Mouse (Mus musculus): ENCODE measurements at regions not wholly inside any gene's neighbourhood (a gene's known extent, or its start where the extent isn't known, plus 50 kb on each side); places are given as distances from the start of the nearest gene placed in this dataset.
A peak's percentile ranks its signal among the peaks of the same experiment; 100 is the strongest.

DNA sequence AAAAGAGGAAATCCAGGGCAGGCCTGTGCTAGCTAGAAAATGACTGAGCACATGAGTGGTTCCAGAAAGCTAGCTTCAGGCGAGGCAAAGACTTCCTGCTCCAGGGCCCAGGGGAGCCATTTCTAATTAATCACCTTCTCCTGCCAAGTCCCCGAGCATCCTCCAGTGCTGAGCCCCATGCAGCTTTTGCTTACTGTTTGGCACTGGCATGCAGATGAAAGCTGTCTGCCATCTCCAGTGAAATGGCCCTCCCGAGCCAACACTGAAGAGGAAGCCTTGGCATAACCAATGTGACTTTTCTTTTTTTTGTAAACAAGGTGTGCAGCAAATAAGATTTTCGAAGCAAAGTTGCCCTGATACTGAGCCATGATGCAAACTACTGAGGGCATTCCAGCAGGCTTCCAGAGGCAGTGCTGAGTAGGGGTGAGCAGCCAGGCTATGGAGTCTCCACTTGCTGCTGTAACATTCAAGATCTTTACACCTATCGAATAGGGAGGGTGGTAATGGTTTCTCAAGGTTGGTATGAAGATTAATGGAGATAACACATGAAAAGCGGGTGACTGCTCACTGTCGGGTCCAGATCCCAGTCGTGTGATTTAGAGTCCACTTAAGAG, 125.4 kb upstream of the Immp2l start:
- WGBS: 82% methylated on average over 8 of the region's 8 CpGs
- TF ChIP-seq POLR2A (IDR thresholded peaks at IDR 0.05; ENCODE audit: low read depth, low read length) (no peak), CTCF (IDR thresholded peaks at IDR 0.05; ENCODE audit: extremely low read depth, insufficient read length, insufficient replicate concordance, low read depth, low read length) (no peak)
- Histone ChIP-seq H3K27ac (ENCODE audit: insufficient read depth, low read depth, low read length) (no peak overlapping the region), H3K27me3 (ENCODE audit: control insufficient read depth, insufficient read depth, low read length) (no peaks in the 10 kb centered on the region), H3K36me3 (ENCODE audit: control insufficient read depth, insufficient read depth, low read length) (no peaks in the 10 kb centered on the region), H3K4me3 (ENCODE audit: low read depth, low read length) (no peak overlapping the region), H3K4me1 (ENCODE audit: control insufficient read depth, insufficient read depth, insufficient read length, low read length) (no peaks in the 10 kb centered on the region)

DNA sequence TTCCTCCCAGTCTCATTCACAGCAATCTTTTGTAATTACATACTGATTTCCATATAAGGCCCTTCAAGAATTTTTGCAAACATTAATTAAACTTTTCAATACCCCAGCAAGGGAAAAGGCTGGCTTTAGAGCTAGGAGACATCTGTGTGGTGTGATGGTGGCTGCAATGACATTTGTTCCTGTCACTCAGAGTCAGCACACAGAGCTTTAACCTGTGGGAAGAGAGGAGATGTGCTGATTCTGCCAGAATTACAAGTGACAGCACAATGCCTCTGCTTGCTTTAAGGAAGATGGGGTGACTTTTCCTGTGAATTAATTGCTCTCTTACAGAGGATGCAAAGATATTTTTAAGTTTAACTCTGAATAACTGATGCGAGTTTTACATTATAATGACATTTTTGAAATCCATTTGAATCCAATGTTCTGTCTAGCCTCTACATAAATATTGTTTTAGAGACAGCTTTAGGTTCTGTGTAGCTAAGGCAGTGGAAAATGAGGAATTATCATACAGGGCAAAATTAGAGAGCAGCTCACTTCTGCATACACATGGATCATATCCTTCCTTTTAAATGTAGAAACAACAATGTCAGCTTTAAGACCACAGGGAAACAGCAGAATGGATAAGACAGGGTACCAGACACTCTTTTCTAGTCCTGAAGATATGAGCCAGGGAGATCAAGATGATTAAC, 118.1 kb upstream of the Immp2l start:
- Histone ChIP-seq H3K27ac (ENCODE audit: insufficient read depth, low read depth, low read length) (no peak overlapping the region), H3K4me3 (ENCODE audit: low read depth, low read length) (no peak overlapping the region), H3K36me3 (ENCODE audit: control insufficient read depth, insufficient read depth, low read length) (no peaks in the 10 kb centered on the region), H3K4me1 (ENCODE audit: control insufficient read depth, insufficient read depth, insufficient read length, low read length) (peaks cover 6% of the 10 kb centered on the region; the same call in 1 of the 2 replicates), H3K27me3 (ENCODE audit: control insufficient read depth, insufficient read depth, low read length) (no peaks in the 10 kb centered on the region)
- TF ChIP-seq POLR2A (IDR thresholded peaks at IDR 0.05; ENCODE audit: low read depth, low read length): no peak
- TF ChIP-seq CTCF (IDR thresholded peaks at IDR 0.05; ENCODE audit: extremely low read depth, insufficient read length, insufficient replicate concordance, low read depth, low read length): no peak
- WGBS: 78% methylated on average over 1 of the region's 1 CpGs

GRCm38 (mm10) chr12:40906807-40907206, 117.1 kb upstream of the Immp2l start:
- no peak overlapping the region for H3K27ac ChIP-seq (ENCODE audit: insufficient read depth, low read depth, low read length)
- H3K4me3 ChIP-seq (ENCODE audit: low read depth, low read length): no peak overlapping the region
- TF ChIP-seq POLR2A (IDR thresholded peaks at IDR 0.05; ENCODE audit: low read depth, low read length): no peak
- no peaks in the 10 kb centered on the region for H3K27me3 ChIP-seq (ENCODE audit: control insufficient read depth, insufficient read depth, low read length)
- 83% methylated on average over 2 of the region's 2 CpGs for WGBS
- no peaks in the 10 kb centered on the region for H3K36me3 ChIP-seq (ENCODE audit: control insufficient read depth, insufficient read depth, low read length)
- H3K4me1 ChIP-seq (ENCODE audit: control insufficient read depth, insufficient read depth, insufficient read length, low read length): peaks cover 6% of the 10 kb centered on the region; the same call in 1 of the 2 replicates

- WGBS: 23% methylated on average over 9 of the region's 9 CpGs
- Histone ChIP-seq H3K36me3 (ENCODE audit: control insufficient read depth, insufficient read depth, low read length) (no peaks in the 10 kb centered on the region), H3K27ac (ENCODE audit: insufficient read depth, low read depth, low read length) (peak overlapping the region; percentile 35)
These were observed 114.8 kb upstream of the Immp2l start for GRCm38 (mm10) chr12:40908809-40909795.

GRCm38 (mm10) chr12:40917486-40917885, 106.4 kb upstream of the Immp2l start:
- H3K27me3 ChIP-seq (ENCODE audit: control insufficient read depth, insufficient read depth, low read length): no peaks in the 10 kb centered on the region
- H3K4me3 ChIP-seq (ENCODE audit: low read depth, low read length): no peak overlapping the region
- TF ChIP-seq POLR2A (IDR thresholded peaks at IDR 0.05; ENCODE audit: low read depth, low read length): no peak
- TF ChIP-seq CTCF (IDR thresholded peaks at IDR 0.05; ENCODE audit: extremely low read depth, insufficient read length, insufficient replicate concordance, low read depth, low read length): no peak
- H3K4me1 ChIP-seq (ENCODE audit: control insufficient read depth, insufficient read depth, insufficient read length, low read length): peaks cover 6% of the 10 kb centered on the region; the same call in 1 of the 2 replicates
- no peak overlapping the region for H3K27ac ChIP-seq (ENCODE audit: insufficient read depth, low read depth, low read length)
- no peaks in the 10 kb centered on the region for H3K36me3 ChIP-seq (ENCODE audit: control insufficient read depth, insufficient read depth, low read length)
- 23% methylated on average over 3 of the region's 3 CpGs for WGBS

More at GRCm38 (mm10) chr12:40908809-40909795, 114.8 kb upstream of the Immp2l start:
- H3K27me3 ChIP-seq (ENCODE audit: control insufficient read depth, insufficient read depth, low read length): no peaks in the 10 kb centered on the region
- no peak overlapping the region for H3K4me3 ChIP-seq (ENCODE audit: low read depth, low read length)
- TF ChIP-seq POLR2A (IDR thresholded peaks at IDR 0.05; ENCODE audit: low read depth, low read length) (no peak), CTCF (IDR thresholded peaks at IDR 0.05; ENCODE audit: extremely low read depth, insufficient read length, insufficient replicate concordance, low read depth, low read length) (no peak)
- peaks cover 6% of the 10 kb centered on the region; the same call in 1 of the 2 replicates for H3K4me1 ChIP-seq (ENCODE audit: control insufficient read depth, insufficient read depth, insufficient read length, low read length)

DNA sequence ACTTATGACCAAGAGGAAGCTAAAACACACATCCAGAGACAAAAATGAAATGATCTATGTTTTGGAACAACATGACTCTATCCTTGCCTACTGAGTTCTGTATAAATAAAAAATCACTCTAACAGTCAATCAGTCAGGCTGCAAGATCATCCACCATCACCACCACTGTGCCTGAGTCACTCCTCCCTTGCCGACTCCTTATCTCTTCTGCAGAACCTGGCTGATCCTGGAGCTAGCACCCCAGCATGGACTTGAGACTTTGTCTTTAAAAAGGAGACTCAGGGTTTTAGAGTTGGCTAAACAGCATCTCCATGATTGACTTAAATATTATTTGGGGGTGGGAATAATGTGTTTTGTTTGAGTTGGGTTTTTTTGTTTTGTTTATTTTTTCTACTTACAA, 101.9 kb upstream of the Immp2l start:
- H3K4me1 ChIP-seq (ENCODE audit: control insufficient read depth, insufficient read depth, insufficient read length, low read length): peaks cover 6% of the 10 kb centered on the region; the same call in 1 of the 2 replicates
- no peaks in the 10 kb centered on the region for H3K36me3 ChIP-seq (ENCODE audit: control insufficient read depth, insufficient read depth, low read length)
- H3K4me3 ChIP-seq (ENCODE audit: low read depth, low read length): no peak overlapping the region
- 36% methylated on average over 1 of the region's 1 CpGs for WGBS
- no peak overlapping the region for H3K27ac ChIP-seq (ENCODE audit: insufficient read depth, low read depth, low read length)
- TF ChIP-seq POLR2A (IDR thresholded peaks at IDR 0.05; ENCODE audit: low read depth, low read length) (no peak), CTCF (IDR thresholded peaks at IDR 0.05; ENCODE audit: extremely low read depth, insufficient read length, insufficient replicate concordance, low read depth, low read length) (no peak)
- no peaks in the 10 kb centered on the region for H3K27me3 ChIP-seq (ENCODE audit: control insufficient read depth, insufficient read depth, low read length)

Measured in small intestine, adult 2 months (tissue).